Mouse (Mus musculus) olfactory bulb, adult 2 months (tissue): Measurements from ENCODE around the gene Ptpn13.

Experiments used
- CTCF ChIP-seq: fragments of 200-500 bp; IDR thresholded peaks from 2 replicates; pipeline ENCODE4 v1.5.1; 2012; ENCODE audit warnings: low read depth, mild to moderate bottlenecking, low read length, moderate library complexity; ENCODE audit not compliant: insufficient read depth
- POLR2A ChIP-seq: fragments of 200-500 bp; IDR thresholded peaks from 2 replicates; pipeline ENCODE4 v1.6.1; 2012; ENCODE audit warnings: mild to moderate bottlenecking, low read depth, low read length, moderate library complexity; ENCODE audit not compliant: insufficient read depth

- no peak for TF ChIP-seq POLR2A
- no peak for TF ChIP-seq CTCF
These were observed 16.7 kb downstream of the Ptpn13 start for GRCm38 (mm10) chr5:103441706-103442105.
